ENCODE assay signal across 7 mouse cellular contexts in genomic region chr7:135597604-135598289, GRCm38 (mm10).
DNase-seq lines count a peak whose midpoint lies in the region; ATAC-seq and TF ChIP-seq lines count a peak whose summit lies in the region.

No protein-coding gene starts in this region.

- H3K9ac ChIP-seq in MEL (ENCODE audit: control insufficient read depth, low read depth, low read length, poor library complexity, severe bottlenecking), result peak overlapping the region; percentile 80
- H3K9ac ChIP-seq in liver, postnatal 0 days (replicated peaks), result 0 out of 2 replicates have a peak overlapping the region, but pooled peaks have one; percentile 3

- H3K9me3 ChIP-seq in MEL (replicated peaks; ENCODE audit: insufficient read depth, low read length), result no peaks in the 10 kb centered on the region
- H3K9me3 ChIP-seq in liver, postnatal 0 days (ENCODE audit: low read length), result no peaks in the 10 kb centered on the region

- DNase-seq in MEL (ENCODE audit: low read depth, low spot score), result peak; percentile 90
- DNase-seq in heart, postnatal 14 days, result peak; percentile 29 to 31
- no peak for DNase-seq in liver, postnatal 0 days
- no peak for DNase-seq in natural killer cell, adult 2 months (ENCODE audit: low spot score in 2 of 2)
- no peak for DNase-seq in urinary bladder, postnatal 25 days (ENCODE audit: low spot score)
- DNase-seq in right cerebral cortex, postnatal 14 days, result no peak

- peaks cover 0 to 88% of the 10 kb centered on the region in 2 experiments; a peak in 2 of 4 replicates for H3K36me3 ChIP-seq in MEL (ENCODE audit: control insufficient read depth in 1 of 2, insufficient read depth in 2 of 2, low read length in 2 of 2)
- no peaks in the 10 kb centered on the region for H3K36me3 ChIP-seq in liver, postnatal 0 days (replicated peaks; ENCODE audit: insufficient read depth, low read length)

- H3K79me2 ChIP-seq in MEL (ENCODE audit: control insufficient read depth, insufficient read depth, low read length, poor library complexity), result peaks cover 19% of the 10 kb centered on the region

- peak overlapping the region in 1 of 2 experiments; percentile 14; a peak in 2 of 4 replicates for H3K4me3 ChIP-seq in MEL (ENCODE audit: control insufficient read depth in 1 of 2, insufficient read depth in 1 of 2, low read depth in 2 of 2, low read length in 2 of 2)
- H3K4me3 ChIP-seq in brown adipose tissue, adult 24 weeks (ENCODE audit: insufficient read depth, low read depth, low read length), result no peak overlapping the region
- no peak overlapping the region for H3K4me3 ChIP-seq in liver, postnatal 0 days (ENCODE audit: low read depth, low read length)

- peak overlapping the region; percentile 99 for H3K27ac ChIP-seq in MEL (ENCODE audit: control insufficient read depth, low read depth, low read length)
- H3K27ac ChIP-seq in brown adipose tissue, adult 24 weeks (replicated peaks; ENCODE audit: low read depth, low read length), result peak overlapping the region; percentile 80
- peak overlapping the region; percentile 82 for H3K27ac ChIP-seq in liver, postnatal 0 days (ENCODE audit: low read depth)

- H3K27me3 ChIP-seq in MEL (ENCODE audit: control insufficient read depth in 1 of 2, insufficient read depth in 2 of 2, low read length in 2 of 2), result no peaks in the 10 kb centered on the region
- no peaks in the 10 kb centered on the region for H3K27me3 ChIP-seq in liver, postnatal 0 days (ENCODE audit: insufficient read depth, low read length)

- 22% methylated on average over 12 of the region's 12 CpGs for WGBS in liver, postnatal 0 days (ENCODE audit: insufficient replicate concordance)

- TF ChIP-seq CTCF in MEL (IDR thresholded peaks at IDR 0.05 in 2 of 3, conservative IDR thresholded peaks at IDR 0.05 in 1 of 3; ENCODE audit: control insufficient read depth in 1 of 3, insufficient read depth in 1 of 3, low read depth in 2 of 3, low read length in 3 of 3, poor library complexity in 1 of 3, severe bottlenecking in 1 of 3), result no peak
- TF ChIP-seq CTCF in liver, postnatal 0 days (IDR thresholded peaks at IDR 0.05; ENCODE audit: low read depth), result no peak

- TF ChIP-seq EP300 in MEL (IDR thresholded peaks at IDR 0.05; ENCODE audit: low read depth in 1 of 2, low read length in 2 of 2), result no peak
- peak; percentile 75 for TF ChIP-seq EP300 in liver, postnatal 0 days (IDR thresholded peaks at IDR 0.05; ENCODE audit: low read depth)

- H3K4me1 ChIP-seq in MEL (ENCODE audit: control insufficient read depth in 1 of 2, insufficient read depth in 2 of 2, low read length in 2 of 2), result peaks cover 38 to 80% of the 10 kb centered on the region in 2 experiments
- H3K4me1 ChIP-seq in brown adipose tissue, adult 24 weeks (ENCODE audit: control insufficient read depth, insufficient read depth, insufficient read length, low read length), result peaks cover 39% of the 10 kb centered on the region
- peaks cover 62% of the 10 kb centered on the region for H3K4me1 ChIP-seq in liver, postnatal 0 days (ENCODE audit: insufficient read depth)

- no peak for TF ChIP-seq RAD21 in MEL (IDR thresholded peaks at IDR 0.05; ENCODE audit: low read depth, low read length)

- peak overlapping the region; percentile 41; the same call in 1 of the 2 replicates for H3K4me2 ChIP-seq in liver, postnatal 0 days (ENCODE audit: low read depth, low read length)

- TF ChIP-seq POLR2A in MEL (IDR thresholded peaks at IDR 0.05; ENCODE audit: control insufficient read depth in 1 of 2, insufficient read depth in 1 of 2, low read depth in 1 of 2, low read length in 2 of 2, poor library complexity in 1 of 2), result peak; percentile 5 to 48; a peak in 1 of 4 replicates

- intact Hi-C loops in heart, postnatal 14 days (cut with DNase I), result no loop called here

- peak; percentile 16; the same call in 1 of the 2 replicates for ATAC-seq in liver, postnatal 0 days

TF ChIP-seq in MEL, 35 proteins besides CTCF, POLR2A, EP300 and RAD21:
- TF ChIP-seq ZC3H11A (IDR thresholded peaks at IDR 0.05; ENCODE audit: low read depth, low read length), result no peak
- TF ChIP-seq TAL1 (IDR thresholded peaks at IDR 0.05; ENCODE audit: low read length), result peak; percentile 84
- peak; percentile 86 for TF ChIP-seq TBP (IDR thresholded peaks at IDR 0.05; ENCODE audit: low read depth, low read length)
- TF ChIP-seq ZMIZ1 (IDR thresholded peaks at IDR 0.05; ENCODE audit: low read depth, low read length), result no peak
- no peak for TF ChIP-seq MYB (IDR thresholded peaks at IDR 0.05; ENCODE audit: low read depth, low read length)
- TF ChIP-seq ELF1 (IDR thresholded peaks at IDR 0.05; ENCODE audit: low read depth, low read length), result no peak
- TF ChIP-seq E2F4 (IDR thresholded peaks at IDR 0.05; ENCODE audit: borderline replicate concordance, low read depth, low read length), result no peak
- TF ChIP-seq MEF2A (IDR thresholded peaks at IDR 0.05; ENCODE audit: extremely low read depth, insufficient replicate concordance, low read depth, low read length, poor library complexity, severe bottlenecking), result no peak
- peak; percentile 100 for TF ChIP-seq GATA1 (IDR thresholded peaks at IDR 0.05; ENCODE audit: low read depth, low read length)
- TF ChIP-seq NRF1 (IDR thresholded peaks at IDR 0.05; ENCODE audit: insufficient read depth, low read depth, low read length, poor library complexity, severe bottlenecking), result no peak
- no peak for TF ChIP-seq JUND (IDR thresholded peaks at IDR 0.05; ENCODE audit: low read depth, low read length)
- TF ChIP-seq MAX (IDR thresholded peaks at IDR 0.05; ENCODE audit: low read length), result no peak
- TF ChIP-seq POLR2AphosphoS2 (IDR thresholded peaks at IDR 0.05; ENCODE audit: low read length), result no peak
- no peak for TF ChIP-seq USF2 (IDR thresholded peaks at IDR 0.05; ENCODE audit: borderline replicate concordance in 1 of 2, insufficient read depth in 1 of 2, low read depth in 1 of 2, low read length in 2 of 2)
- TF ChIP-seq TCF12 (IDR thresholded peaks at IDR 0.05; ENCODE audit: low read depth, low read length), result no peak
- TF ChIP-seq USF1 (IDR thresholded peaks at IDR 0.05; ENCODE audit: low read depth, low read length), result no peak
- no peak for TF ChIP-seq BHLHE40 (IDR thresholded peaks at IDR 0.05; ENCODE audit: borderline replicate concordance, low read depth, low read length)
- TF ChIP-seq ETS1 (IDR thresholded peaks at IDR 0.05; ENCODE audit: low read depth, low read length), result no peak
- no peak for TF ChIP-seq CHD2 (IDR thresholded peaks at IDR 0.05; ENCODE audit: low read length)
- TF ChIP-seq POLR2AphosphoS5 (IDR thresholded peaks at IDR 0.05; ENCODE audit: borderline replicate concordance, low read depth, low read length), result 0 out of 2 replicates have a peak, but pooled peaks have one; percentile 9
- no peak for TF ChIP-seq MXI1 (IDR thresholded peaks at IDR 0.05; ENCODE audit: low read depth, low read length)
- TF ChIP-seq MYC (IDR thresholded peaks at IDR 0.05; ENCODE audit: low read depth, low read length), result no peak
- no peak for TF ChIP-seq SIN3A (IDR thresholded peaks at IDR 0.05; ENCODE audit: low read length)
- TF ChIP-seq RCOR1 (IDR thresholded peaks at IDR 0.05; ENCODE audit: low read depth, low read length), result no peak
- no peak for TF ChIP-seq HCFC1 (IDR thresholded peaks at IDR 0.05; ENCODE audit: low read depth, low read length)
- no peak for TF ChIP-seq GABPA (IDR thresholded peaks at IDR 0.05; ENCODE audit: low read depth, low read length)
- no peak for TF ChIP-seq MAFK (IDR thresholded peaks at IDR 0.05; ENCODE audit: borderline replicate concordance, low read depth, low read length)
- no peak for TF ChIP-seq MAZ (IDR thresholded peaks at IDR 0.05; ENCODE audit: low read depth, low read length)
- no peak for TF ChIP-seq ZKSCAN1 (IDR thresholded peaks at IDR 0.05; ENCODE audit: low read depth, low read length)
- TF ChIP-seq NELFE (IDR thresholded peaks at IDR 0.05; ENCODE audit: low read depth, low read length), result no peak
- no peak for TF ChIP-seq ZNF384 (IDR thresholded peaks at IDR 0.05; ENCODE audit: low read depth, low read length)
- TF ChIP-seq SMC3 (IDR thresholded peaks at IDR 0.05; ENCODE audit: low read depth, low read length), result no peak
- no peak for TF ChIP-seq CHD1 (IDR thresholded peaks at IDR 0.05; ENCODE audit: low read depth, low read length)
- no peak for TF ChIP-seq KAT2A (conservative IDR thresholded peaks at IDR 0.05; ENCODE audit: low read depth, low read length)
- 0 out of 2 replicates have a peak, but pooled peaks have one; percentile 25 for TF ChIP-seq UBTF (IDR thresholded peaks at IDR 0.05; ENCODE audit: borderline replicate concordance, insufficient read depth, low read depth, low read length)

Comparison
In these comparisons a context has a peak if more than half of its experiments do, and no peak if none do; other contexts are left out.
1. DNase-seq: peak in MEL (single experiment) and heart, postnatal 14 days (2 of 2); none in liver, postnatal 0 days (single experiment), natural killer cell, adult 2 months (0 of 2), urinary bladder, postnatal 25 days (single experiment) and right cerebral cortex, postnatal 14 days (single experiment).
2. Peak in every context shown above with its lines, with median percentiles within 50 percentile points of each other: H3K27ac ChIP-seq.